Mouse (Mus musculus): Measurements from ENCODE around the gene Klf9. TPM values are rescaled to one million over a fixed set of nuclear protein-coding genes. Genes with fewer than 3 reads are reported as not detected.

Klf9 gene
- polyA plus RNA-seq, 1 experiment, result 9.8 TPM

- Histone ChIP-seq H3K27ac (ENCODE audit: control insufficient read depth, insufficient read depth, low read depth, low read length, poor library complexity) (no peak overlapping the region), H3K4me3 (replicated peaks; ENCODE audit: control insufficient read depth, low read depth, low read length) (no peak overlapping the region), H3K4me1 (ENCODE audit: control insufficient read depth, insufficient read depth, low read length) (no peaks in the 10 kb centered on the region)
- no peak for TF ChIP-seq POLR2A (IDR thresholded peaks at IDR 0.05; ENCODE audit: borderline replicate concordance, control insufficient read depth, low read depth, low read length)
- TF ChIP-seq CTCF (IDR thresholded peaks at IDR 0.05; ENCODE audit: control insufficient read depth, insufficient read depth, low read length), result no peak
- 13% methylated on average over 3 of the region's 3 CpGs for WGBS
These were observed 52.0 kb downstream of the Klf9 start for GRCm38 (mm10) chr19:23193076-23193475.

- WGBS, result 93% methylated on average over 5 of the region's 5 CpGs
These were observed 61.1 kb downstream of the Klf9 start for GRCm38 (mm10) chr19:23202106-23202505.

GRCm38 (mm10) chr19:23203505-23204053 is 62.6 kb downstream of the Klf9 start:
- TF ChIP-seq POLR2A (IDR thresholded peaks at IDR 0.05; ENCODE audit: borderline replicate concordance, control insufficient read depth, low read depth, low read length) (no peak), CTCF (IDR thresholded peaks at IDR 0.05; ENCODE audit: control insufficient read depth, insufficient read depth, low read length) (no peak)
- Histone ChIP-seq H3K4me3 (replicated peaks; ENCODE audit: control insufficient read depth, low read depth, low read length) (no peak overlapping the region), H3K27ac (ENCODE audit: control insufficient read depth, insufficient read depth, low read depth, low read length, poor library complexity) (no peak overlapping the region), H3K4me1 (ENCODE audit: control insufficient read depth, insufficient read depth, low read length) (no peaks in the 10 kb centered on the region)
- 66% methylated on average over 3 of the region's 3 CpGs for WGBS

More at GRCm38 (mm10) chr19:23202106-23202505, 61.1 kb downstream of the Klf9 start:
- H3K27ac ChIP-seq (ENCODE audit: control insufficient read depth, insufficient read depth, low read depth, low read length, poor library complexity), result no peak overlapping the region
- no peak overlapping the region for H3K4me3 ChIP-seq (replicated peaks; ENCODE audit: control insufficient read depth, low read depth, low read length)
- TF ChIP-seq CTCF (IDR thresholded peaks at IDR 0.05; ENCODE audit: control insufficient read depth, insufficient read depth, low read length) (no peak), POLR2A (IDR thresholded peaks at IDR 0.05; ENCODE audit: borderline replicate concordance, control insufficient read depth, low read depth, low read length) (no peak)
- H3K4me1 ChIP-seq (ENCODE audit: control insufficient read depth, insufficient read depth, low read length), result no peaks in the 10 kb centered on the region

GRCm38 (mm10) chr19:23211325-23211724 is 70.3 kb downstream of the Klf9 start:
- Histone ChIP-seq H3K4me3 (replicated peaks; ENCODE audit: control insufficient read depth, low read depth, low read length) (no peak overlapping the region), H3K4me1 (ENCODE audit: control insufficient read depth, insufficient read depth, low read length) (no peaks in the 10 kb centered on the region), H3K27ac (ENCODE audit: control insufficient read depth, insufficient read depth, low read depth, low read length, poor library complexity) (no peak overlapping the region)
- TF ChIP-seq POLR2A (IDR thresholded peaks at IDR 0.05; ENCODE audit: borderline replicate concordance, control insufficient read depth, low read depth, low read length) (no peak), CTCF (IDR thresholded peaks at IDR 0.05; ENCODE audit: control insufficient read depth, insufficient read depth, low read length) (no peak)
- 77% methylated on average over 6 of the region's 6 CpGs for WGBS

- Histone ChIP-seq H3K4me1 (ENCODE audit: control insufficient read depth, insufficient read depth, low read length) (no peaks in the 10 kb centered on the region), H3K4me3 (replicated peaks; ENCODE audit: control insufficient read depth, low read depth, low read length) (no peak overlapping the region), H3K27ac (ENCODE audit: control insufficient read depth, insufficient read depth, low read depth, low read length, poor library complexity) (no peak overlapping the region)
- 95% methylated on average over 8 of the region's 8 CpGs for WGBS
- TF ChIP-seq POLR2A (IDR thresholded peaks at IDR 0.05; ENCODE audit: borderline replicate concordance, control insufficient read depth, low read depth, low read length) (no peak), CTCF (IDR thresholded peaks at IDR 0.05; ENCODE audit: control insufficient read depth, insufficient read depth, low read length) (no peak)
These were observed 73.3 kb downstream of the Klf9 start for GRCm38 (mm10) chr19:23214326-23214725.

Other genes starting within 250 kb of the Klf9 start
- 29.8 and 36.0 TPM in 2 replicates for gene Smc5, start 132.7 kb downstream of the Klf9 start, polyA plus RNA-seq (2011; ENCODE audit: insufficient read depth, insufficient read length, low replicate concordance, missing spikeins)

All from bone marrow, adult 2 months (tissue).